Mouse (Mus musculus) ovary, adult 10 weeks (tissue): Measurements from ENCODE around the gene Gm10570. TPM values are rescaled to one million over a fixed set of nuclear protein-coding genes. Genes with fewer than 3 reads are reported as not detected.

ENCODE experiments used
- polyA plus RNA-seq: library from polyadenylated mRNA; stranded (reverse); fragments of 350-450 nt; fragmentation: Illumina TruSeq; extraction: RNeasy Lipid Tissue Mini Kit (QIAGEN cat#74804); gene quantifications from one replicate; pipeline ENCODE4 v1.2.3, GENCODE M21; 2014

Gm10570 gene
- polyA plus RNA-seq, result not detected

GRCm38 (mm10) chr4:130308231-130309081 is at the start of gene Gm10570, which contains the start of gene Fabp3:
Gm10570 (minus strand) TSS chr4:130308674.
Fabp3 (plus strand) TSS chr4:130308595.

DNA sequence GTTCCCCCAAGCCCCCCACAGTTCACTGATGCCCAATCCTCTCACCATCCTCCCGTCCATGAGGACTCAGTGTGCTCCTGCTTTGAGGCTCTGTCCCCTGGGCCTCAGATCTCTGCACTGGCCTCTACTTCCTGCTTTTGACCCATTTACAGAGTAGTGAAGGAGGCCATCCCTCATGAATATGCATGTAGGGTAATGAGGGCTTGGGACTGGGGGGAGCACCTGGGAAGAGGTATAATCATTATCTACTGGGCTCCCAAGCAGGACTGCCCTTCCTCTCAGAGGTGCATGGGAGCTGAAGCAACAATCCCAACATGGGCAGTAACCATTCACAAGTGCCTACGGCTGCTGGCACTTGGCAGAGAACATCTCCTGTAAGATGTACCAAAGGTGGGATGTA is 29.4 kb downstream of the Gm10570 start, which contains the start of gene Serinc2:
Gene Serinc2 (minus strand): TSS at position 101 of the 400 bp plus-strand sequence.

Other genes starting within 250 kb of the Gm10570 start
- 3.7 TPM for gene Pef1, start 206.1 kb downstream of the Gm10570 start, polyA plus RNA-seq
- gene Hcrtr1, start 169.3 kb downstream of the Gm10570 start, polyA plus RNA-seq, result not detected
- gene Tinagl1, start 133.6 kb downstream of the Gm10570 start, polyA plus RNA-seq, result 2.5 TPM
- gene Gm853, start 86.3 kb downstream of the Gm10570 start, polyA plus RNA-seq, result not detected
- not detected for gene Serinc2, start 29.5 kb downstream of the Gm10570 start, polyA plus RNA-seq
- gene Fabp3, start 79 bp downstream of the Gm10570 start, polyA plus RNA-seq, result 18.1 TPM
- 38.5 TPM for gene Zcchc17, start 51.3 kb upstream of the Gm10570 start, polyA plus RNA-seq
- 18.1 TPM for gene Snrnp40, start 51.5 kb upstream of the Gm10570 start, polyA plus RNA-seq